Mouse (Mus musculus) gastrocnemius, adult 2 months (tissue): ENCODE results near the gene Dnm3. TPM values are rescaled to one million over a fixed set of nuclear protein-coding genes. Genes with fewer than 3 reads are reported as not detected.

ENCODE experiments used
- DNase-seq: peaks from one replicate; pipeline ENCODE4 v3.0.0; 2022
- H3K27ac ChIP-seq: fragments of 200-600 bp; 2 replicates; pipeline ENCODE4 v1.8.1; 2022; ENCODE audit warnings: mild to moderate bottlenecking
- H3K4me3 ChIP-seq: fragments of 200-600 bp; 2 replicates; pipeline ENCODE4 v1.8.1; 2022; ENCODE audit warnings: mild to moderate bottlenecking, moderate library complexity
- CTCF ChIP-seq: fragments of 200-600 bp; IDR thresholded peaks from 2 replicates; pipeline ENCODE4 v1.8.1; 2022; ENCODE audit warnings: antibody characterized with exemption, mild to moderate bottlenecking, moderate library complexity
- intact Hi-C: fragments of 180-260 bp; cut with DNase I; formaldehyde crosslinking; loops from one replicate; pipeline ENCODE4 v1.15.1; 2025
- total RNA-seq, 2 experiments: library from RNA; stranded (reverse); gene quantifications; 2 replicates each; pipeline ENCODE4 v1.2.3; 2021

The Dnm3 gene
- total RNA-seq, 2 experiments from 2014 or later, result 6.5 to 8.7 TPM

DNA sequence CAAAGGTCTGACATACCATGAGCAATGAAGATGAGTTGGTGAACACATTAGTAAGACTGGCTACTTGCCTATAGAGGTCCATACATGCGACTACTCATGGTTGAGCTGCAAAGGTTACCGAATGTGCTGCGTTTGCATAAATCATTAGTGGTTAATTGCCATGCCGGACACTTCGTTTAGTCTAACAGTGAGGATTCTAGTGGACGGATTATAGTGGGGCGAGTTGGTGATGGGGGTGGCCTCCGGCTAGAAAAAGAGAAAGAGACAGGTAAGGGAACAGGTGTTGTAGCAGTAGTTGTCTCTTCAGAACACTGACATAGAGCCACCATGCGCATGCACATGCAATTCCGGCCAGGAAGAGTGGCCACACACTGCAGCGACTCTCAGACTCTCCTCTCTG, 486.0 kb downstream of the Dnm3 start:
- H3K27ac ChIP-seq, result no peak overlapping the region
- no peak overlapping the region for H3K4me3 ChIP-seq
- no peak for TF ChIP-seq CTCF
- no peak for DNase-seq
- intact Hi-C loops, result no loop called here

GRCm38 (mm10) chr1:161990684-161991578, 486.9 kb downstream of the Dnm3 start:
- intact Hi-C loops, result no loop called here
- Histone ChIP-seq H3K27ac (no peak overlapping the region), H3K4me3 (no peak overlapping the region)
- TF ChIP-seq CTCF, result no peak
- DNase-seq, result no peak

DNA sequence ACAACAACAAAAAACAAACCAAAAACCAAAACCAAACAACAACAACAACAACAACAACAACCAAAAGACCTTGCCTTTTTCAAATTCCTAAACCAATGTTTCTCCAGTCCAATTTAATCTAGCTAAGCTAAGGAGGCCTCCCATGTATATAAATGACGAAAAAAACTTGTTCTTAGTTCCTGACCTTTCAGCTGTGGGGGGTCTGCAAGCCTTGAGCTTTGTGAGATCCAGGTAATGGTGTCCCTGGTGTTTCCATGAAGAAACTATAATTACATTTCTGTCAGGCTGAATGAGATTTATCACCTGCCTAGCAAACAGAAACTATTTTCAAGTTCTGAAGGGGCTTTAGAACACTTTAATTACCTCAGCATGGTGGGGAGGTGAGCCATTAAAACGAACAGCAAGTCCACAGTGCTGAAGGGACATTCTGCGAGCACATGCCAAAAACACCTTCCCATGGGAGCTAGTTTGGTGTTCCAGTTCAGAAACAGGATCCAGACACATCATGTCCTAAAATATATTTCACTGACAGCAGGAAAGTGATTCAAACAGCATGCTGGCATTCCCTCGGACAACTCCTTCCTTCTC, 493.8 kb downstream of the Dnm3 start:
- Histone ChIP-seq H3K4me3 (peak overlapping the region; percentile 23; the same call in 1 of the 2 replicates), H3K27ac (peak overlapping the region; percentile 65)
- intact Hi-C loops, result no loop called here
- TF ChIP-seq CTCF, result no peak
- peak; percentile 81 for DNase-seq

- DNase-seq, result peak; percentile 54
- no peak overlapping the region for H3K4me3 ChIP-seq
- no peak for TF ChIP-seq CTCF
- intact Hi-C loops, result no loop called here
- peak overlapping the region; percentile 65 for H3K27ac ChIP-seq
Observed at GRCm38 (mm10) chr1:161983451-161983850, 494.4 kb downstream of the Dnm3 start.

DNA sequence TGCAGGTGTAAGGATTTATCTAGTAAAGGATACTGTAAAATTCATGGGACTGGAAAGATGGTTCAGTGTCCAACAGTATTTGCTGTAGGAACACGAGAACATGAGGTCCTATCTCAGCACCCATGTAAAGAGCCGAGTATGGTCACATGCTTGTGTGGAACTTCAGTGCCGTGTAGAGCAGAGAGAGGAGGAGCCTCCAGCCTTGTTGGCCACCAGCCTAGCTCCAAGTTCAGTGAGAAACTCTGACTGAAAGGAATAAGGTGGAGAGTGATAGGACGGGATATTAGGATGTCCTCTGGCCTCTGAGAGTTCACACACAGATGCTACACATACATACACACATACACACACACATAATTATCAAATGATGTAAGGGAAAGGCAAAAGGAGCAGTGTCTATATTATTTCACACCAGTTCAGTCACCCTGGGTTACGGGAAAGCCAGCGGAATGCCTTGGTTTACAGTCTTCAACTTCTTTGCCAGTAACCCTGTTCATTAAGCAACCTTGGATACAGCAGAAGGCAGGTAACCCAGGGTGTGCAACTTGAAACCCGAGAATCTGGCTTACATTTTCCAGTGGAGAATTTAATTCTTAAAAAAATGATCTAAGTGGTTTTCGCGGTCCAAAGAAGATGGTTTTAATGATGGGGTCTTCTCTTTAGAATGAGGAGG, 497.1 kb downstream of the Dnm3 start:
- intact Hi-C loops, result no loop called here
- H3K4me3 ChIP-seq, result no peak overlapping the region
- DNase-seq, result no peak
- TF ChIP-seq CTCF, result no peak
- H3K27ac ChIP-seq, result no peak overlapping the region

- Histone ChIP-seq H3K27ac (no peak overlapping the region), H3K4me3 (no peak overlapping the region)
- intact Hi-C loops, result no loop called here
- no peak for DNase-seq
- TF ChIP-seq CTCF, result no peak
Observed at GRCm38 (mm10) chr1:161980046-161980445, 497.8 kb downstream of the Dnm3 start.

- H3K4me3 ChIP-seq, result no peak within 1 kb of the TSS
- no peak within 1 kb of the TSS for H3K27ac ChIP-seq
- intact Hi-C loops, result loop anchor here (10.0 kb wide), 1 partner anchor 225 kb away; no protein-coding TSS in a partner anchor
- TF ChIP-seq CTCF, result no peak
- DNase-seq, result no peak
Observed at GRCm38 (mm10) chr1:161979536-161979935, 498.3 kb downstream of the Dnm3 start, which contains the start of gene 4930558K02Rik. Gene 4930558K02Rik, minus strand, starts transcription at chr1:161979636.

GRCm38 (mm10) chr1:161978173-161978700, 499.6 kb downstream of the Dnm3 start:
- intact Hi-C loops, result loop anchor here (10.0 kb wide), 1 partner anchor 223 kb away; no protein-coding TSS in a partner anchor
- peak overlapping the region; percentile 38; the same call in 1 of the 2 replicates for H3K27ac ChIP-seq

GRCm38 (mm10) chr1:161977331-161977730, 500.5 kb downstream of the Dnm3 start:
- no peak for TF ChIP-seq CTCF
- Histone ChIP-seq H3K27ac (peak overlapping the region; percentile 38), H3K4me3 (no peak overlapping the region)
- DNase-seq, result peak; percentile 56
- intact Hi-C loops, result loop anchor here (10.0 kb wide), 1 partner anchor 223 kb away; no protein-coding TSS in a partner anchor

More at GRCm38 (mm10) chr1:161978173-161978700, 499.6 kb downstream of the Dnm3 start:
- no peak for DNase-seq
- TF ChIP-seq CTCF, result no peak
- H3K4me3 ChIP-seq, result no peak overlapping the region

DNA sequence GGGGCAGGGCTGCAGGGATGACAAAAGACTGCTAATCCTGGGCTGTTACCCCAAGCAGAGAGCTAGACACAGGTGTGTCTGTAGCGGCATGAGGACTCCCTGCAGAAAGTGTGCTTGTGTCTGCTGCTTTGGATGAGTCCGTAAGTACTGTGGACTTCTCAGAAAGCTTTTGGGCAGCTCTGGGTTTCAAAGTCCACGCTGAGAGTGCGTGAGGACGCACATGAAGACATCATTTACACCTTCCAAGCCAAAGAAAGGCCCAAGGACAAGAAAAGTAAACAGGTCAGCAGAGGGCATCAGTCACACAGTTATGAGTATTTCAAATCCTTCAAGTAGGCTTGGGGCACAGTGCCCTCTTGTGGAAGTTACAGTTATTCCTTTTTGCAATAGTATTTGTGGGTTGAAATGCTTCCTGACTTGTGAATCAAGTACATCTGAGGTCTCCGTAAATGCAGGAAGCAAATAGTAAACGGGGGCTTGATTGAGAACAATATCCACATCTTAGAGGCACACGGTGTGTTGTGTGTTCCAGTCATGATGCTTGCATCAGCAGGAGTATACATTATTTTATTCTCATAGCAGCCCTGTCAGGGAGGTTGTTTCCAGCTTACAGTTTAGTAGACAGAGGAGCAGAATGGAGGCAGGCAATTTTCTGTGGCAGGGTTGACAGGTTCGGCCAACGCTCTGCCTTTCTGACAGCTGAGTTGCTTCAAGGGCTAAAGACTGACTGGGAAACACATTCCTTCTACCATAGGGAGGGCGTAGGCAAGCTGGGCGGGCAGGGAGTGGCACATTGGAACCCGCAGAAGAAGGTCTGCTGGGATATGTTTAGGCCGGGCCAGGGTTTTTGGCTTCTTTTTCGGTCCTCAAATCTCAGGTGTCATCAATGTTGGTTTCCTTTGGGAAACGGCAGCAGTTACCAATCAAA, 501.3 kb downstream of the Dnm3 start:
- DNase-seq, result peak; percentile 74
- TF ChIP-seq CTCF, result peak; percentile 94
- intact Hi-C loops, result loop anchor here (1.0 to 10.0 kb wide), 2 partner anchors 222 to 338 kb away; no protein-coding TSS in a partner anchor
- peak overlapping the region; percentile 38 for H3K27ac ChIP-seq
- no peak overlapping the region for H3K4me3 ChIP-seq

DNA sequence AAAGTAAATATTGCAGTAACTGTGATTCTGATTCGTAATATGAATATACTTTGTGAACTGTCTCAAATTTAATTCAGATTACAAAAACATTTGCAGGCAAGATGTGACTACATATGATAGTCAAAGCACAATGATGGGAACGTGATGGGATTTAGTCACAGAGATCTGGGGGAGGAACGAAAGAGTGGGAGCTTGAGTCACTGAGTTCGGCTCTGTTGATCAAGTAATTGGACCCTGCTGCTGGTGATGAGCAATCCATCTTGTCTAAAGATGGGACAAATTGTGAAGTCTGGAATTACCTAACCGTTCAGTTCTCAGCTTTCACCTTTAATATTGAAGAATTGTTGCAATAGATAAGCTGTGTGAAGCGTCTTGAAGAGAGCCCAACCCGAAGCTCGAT, 505.6 kb downstream of the Dnm3 start:
- no peak overlapping the region for H3K4me3 ChIP-seq
- intact Hi-C loops, result loop anchor here (10.0 kb wide), 1 partner anchor 217 kb away; no protein-coding TSS in a partner anchor
- TF ChIP-seq CTCF, result no peak
- DNase-seq, result no peak
- no peak overlapping the region for H3K27ac ChIP-seq
